Mouse (Mus musculus): ENCODE data around the gene Zmpste24.
"Not testable (repeated sequence)": the region's sequence is repeated elsewhere in the genome, so short reads cannot be mapped to it uniquely, and the experiment has no call there.

GRCm38 (mm10) chr4:121059218-121059617, 38.8 kb downstream of the Zmpste24 start:
- TF ChIP-seq GATA1, TAL1 (IDR thresholded peaks at IDR 0.05; ENCODE audit: low read length): not testable (repeated sequence)

Data from erythroblast, embryonic 14.5 days (primary cell).